Mouse (Mus musculus): ENCODE measurements around the gene Bub1b. TPM values are rescaled to one million over a fixed set of nuclear protein-coding genes. Genes with fewer than 3 reads are reported as not detected.
"Not testable (repeated sequence)": the region's sequence is repeated elsewhere in the genome, so short reads cannot be mapped to it uniquely, and the experiment has no call there.

Gene Bub1b
- total RNA-seq (2014; rRNA removed): 15.1 and 16.3 TPM in 2 replicates
- 11.5 and 13.0 TPM in 2 replicates for polyA plus RNA-seq (2015; fragmentation: Nextera tagmentation; extraction: Ambion mirVana)

- WGBS: 5% methylated on average over 41 of the region's 41 CpGs
- Histone ChIP-seq H3K36me3 (ENCODE audit: insufficient read depth, low read length) (no peaks in the 10 kb centered on the region), H3K27me3 (ENCODE audit: insufficient read depth, low read length) (no peaks in the 10 kb centered on the region), H3K4me1 (ENCODE audit: insufficient read depth, low read length) (no peaks in the 10 kb centered on the region), H3K9me3 (ENCODE audit: low read length) (no peaks in the 10 kb centered on the region), H3K27ac (no peak within 1 kb of the TSS), H3K4me2 (ENCODE audit: low read depth, low read length) (peak within 1 kb of the TSS; percentile 90), H3K4me3 (ENCODE audit: low read length) (peak within 1 kb of the TSS; percentile 64), H3K9ac (replicated peaks; ENCODE audit: low read length) (peak within 1 kb of the TSS; percentile 56)
- peak; percentile 97 for DNase-seq (ENCODE audit: low spot score)
- peak; percentile 98 for ATAC-seq
- TF ChIP-seq CTCF (IDR thresholded peaks at IDR 0.05; ENCODE audit: low read depth): no peak
Observed at GRCm38 (mm10) chr2:118597673-118598568, at the start of gene Bub1b. Gene Bub1b (plus strand): TSS chr2:118598211.

- H3K4me1 ChIP-seq (ENCODE audit: insufficient read depth, low read length): peaks cover 39% of the 10 kb centered on the region
- DNase-seq (ENCODE audit: low spot score) (peak; percentile 37), ATAC-seq (no peak)
- peak overlapping the region; percentile 92 for H3K4me3 ChIP-seq (ENCODE audit: low read length)
- 0% methylated on average over 18 of the region's 18 CpGs for WGBS
- H3K9me3 ChIP-seq (ENCODE audit: low read length): no peaks in the 10 kb centered on the region
- H3K27ac ChIP-seq: peak overlapping the region; percentile 51; the same call in 1 of the 2 replicates
- no peaks in the 10 kb centered on the region for H3K36me3 ChIP-seq (ENCODE audit: insufficient read depth, low read length)
- TF ChIP-seq CTCF (IDR thresholded peaks at IDR 0.05; ENCODE audit: low read depth): peak; percentile 50
- peak overlapping the region; percentile 96 for H3K4me2 ChIP-seq (ENCODE audit: low read depth, low read length)
- peaks cover 4% of the 10 kb centered on the region; the same call in 1 of the 2 replicates for H3K27me3 ChIP-seq (ENCODE audit: insufficient read depth, low read length)
- peak overlapping the region; percentile 51 for H3K9ac ChIP-seq (replicated peaks; ENCODE audit: low read length)
Observed at GRCm38 (mm10) chr2:118548421-118549221, 49.4 kb upstream of the Bub1b start.

- under 1% methylated on average over 45 of the region's 45 CpGs for WGBS
- peak within 1 kb of the TSS; percentile 92 for H3K4me3 ChIP-seq (ENCODE audit: low read length)
- no peaks in the 10 kb centered on the region for H3K36me3 ChIP-seq (ENCODE audit: insufficient read depth, low read length)
- ATAC-seq (peak; percentile 93), DNase-seq (ENCODE audit: low spot score) (peak; percentile 100)
- peaks cover 28% of the 10 kb centered on the region for H3K4me1 ChIP-seq (ENCODE audit: insufficient read depth, low read length)
- peak within 1 kb of the TSS; percentile 51 for H3K9ac ChIP-seq (replicated peaks; ENCODE audit: low read length)
- peak within 1 kb of the TSS; percentile 96 for H3K4me2 ChIP-seq (ENCODE audit: low read depth, low read length)
- peaks cover 4% of the 10 kb centered on the region; the same call in 1 of the 2 replicates for H3K27me3 ChIP-seq (ENCODE audit: insufficient read depth, low read length)
- TF ChIP-seq CTCF (IDR thresholded peaks at IDR 0.05; ENCODE audit: low read depth): no peak; the same call in 1 of the 2 replicates
- peak within 1 kb of the TSS; percentile 51; the same call in 1 of the 2 replicates for H3K27ac ChIP-seq
- H3K9me3 ChIP-seq (ENCODE audit: low read length): no peaks in the 10 kb centered on the region
Observed at GRCm38 (mm10) chr2:118549507-118550473, 48.2 kb upstream of the Bub1b start, which contains the start of gene Bmf. Gene Bmf (minus strand): TSS chr2:118549687.

- H3K4me2 ChIP-seq (ENCODE audit: low read depth, low read length): no peak overlapping the region
- no peaks in the 10 kb centered on the region for H3K9me3 ChIP-seq (ENCODE audit: low read length)
- H3K36me3 ChIP-seq (ENCODE audit: insufficient read depth, low read length): no peaks in the 10 kb centered on the region
- WGBS: 26% methylated on average over 2 of the region's 2 CpGs
- H3K9ac ChIP-seq (replicated peaks; ENCODE audit: low read length): no peak overlapping the region
- DNase-seq (ENCODE audit: low spot score): no peak
- H3K4me1 ChIP-seq (ENCODE audit: insufficient read depth, low read length): peaks cover 15% of the 10 kb centered on the region
- no peak overlapping the region for H3K4me3 ChIP-seq (ENCODE audit: low read length)
- H3K27ac ChIP-seq: no peak overlapping the region
- H3K27me3 ChIP-seq (ENCODE audit: insufficient read depth, low read length): peaks cover 4% of the 10 kb centered on the region; the same call in 1 of the 2 replicates
- no peak for TF ChIP-seq CTCF (IDR thresholded peaks at IDR 0.05; ENCODE audit: low read depth)
- no peak for ATAC-seq
Observed at GRCm38 (mm10) chr2:118551606-118552005, 46.4 kb upstream of the Bub1b start.

GRCm38 (mm10) chr2:118554356-118554990 lies 43.5 kb upstream of the Bub1b start:
- 70% methylated on average over 15 of the region's 17 CpGs for WGBS
- ATAC-seq: peak; percentile 36
- not testable (repeated sequence) for H3K9me3 ChIP-seq (ENCODE audit: low read length); H3K4me1 ChIP-seq (ENCODE audit: insufficient read depth, low read length); H3K27me3 ChIP-seq (ENCODE audit: insufficient read depth, low read length); DNase-seq (ENCODE audit: low spot score); H3K36me3 ChIP-seq (ENCODE audit: insufficient read depth, low read length)
- H3K4me3 ChIP-seq (ENCODE audit: low read length): peak overlapping the region; percentile 40
- H3K4me2 ChIP-seq (ENCODE audit: low read depth, low read length): peak overlapping the region; percentile 49
- H3K9ac ChIP-seq (replicated peaks; ENCODE audit: low read length): peak overlapping the region; percentile 46; the same call in 1 of the 2 replicates
- H3K27ac ChIP-seq: peak overlapping the region; percentile 71

Data from hindbrain, postnatal 0 days (tissue).